Mouse (Mus musculus) cerebellum, adult 2 months (tissue): ENCODE measurements around the gene Rapgefl1. TPM values are rescaled to one million over a fixed set of nuclear protein-coding genes. Genes with fewer than 3 reads are reported as not detected.

Source experiments
- DNase-seq, 2 experiments: peaks; one replicate each; pipeline ENCODE4 v3.0.0; 2021
- H3K27ac ChIP-seq: fragments of 200-500 bp; 2 replicates; pipeline ENCODE4 v1.5.1; 2012; ENCODE audit warnings: low read length, control low read depth, inconsistent platforms; ENCODE audit not compliant: insufficient read depth
- H3K27me3 ChIP-seq: fragments of 200-500 bp; 2 replicates; pipeline ENCODE4 v1.6.1; 2012; ENCODE audit warnings: inconsistent platforms, mild to moderate bottlenecking, low read length, moderate library complexity; ENCODE audit not compliant: control insufficient read depth, insufficient read depth
- H3K4me1 ChIP-seq: fragments of 200-500 bp; 2 replicates; pipeline ENCODE4 v1.6.1; 2011; ENCODE audit warnings: low read length; ENCODE audit not compliant: control insufficient read depth, insufficient read depth
- H3K4me3 ChIP-seq: fragments of 200-500 bp; replicated peaks from 2 replicates; pipeline ENCODE3; 2011; ENCODE audit warnings: mild to moderate bottlenecking, low read depth, low read length, control low read depth; ENCODE audit not compliant: insufficient read depth
- CTCF ChIP-seq: fragments of 200-500 bp; IDR thresholded peaks from 2 replicates; pipeline ENCODE4 v1.5.1; 2011; ENCODE audit warnings: low read depth, mild to moderate bottlenecking, control low read depth, low read length, moderate library complexity, borderline replicate concordance; ENCODE audit not compliant: insufficient read depth
- POLR2A ChIP-seq: fragments of 200-500 bp; IDR thresholded peaks from 2 replicates; pipeline ENCODE4 v1.6.1; 2011; ENCODE audit warnings: low read length, control low read depth, borderline replicate concordance; ENCODE audit not compliant: insufficient read depth
- WGBS: fragments of 180-500 bp; shearing (Covaris S2); methylation state at CpG from one replicate; pipeline ENCODE4 v1.1.7; 2018; 5-methylcytosine and 5-hydroxymethylcytosine counted together
- polyA plus RNA-seq: library from polyadenylated mRNA; depleted of rRNA; stranded (reverse); fragments of >200 nt; gene quantifications from 2 replicates; pipeline ENCODE4 v1.2.3, GENCODE M21; 2012; rRNA removed

The Rapgefl1 gene
- polyA plus RNA-seq = 56.8 and 58.0 TPM in 2 replicates

GRCm38 (mm10) chr11:98836651-98837141, at the start of gene Rapgefl1:
Rapgefl1 (plus strand) TSS chr11:98836785.
- H3K4me3 ChIP-seq = peak within 1 kb of the TSS; percentile 91

GRCm38 (mm10) chr11:98787229-98787628, 49.4 kb upstream of the Rapgefl1 start:
- H3K4me3 ChIP-seq = no peak overlapping the region
- H3K27me3 ChIP-seq = no peaks in the 10 kb centered on the region
- DNase-seq = no peak
- TF ChIP-seq POLR2A = no peak
- no peak for TF ChIP-seq CTCF
- peak overlapping the region; percentile 43 for H3K27ac ChIP-seq
- 16% methylated on average over 7 of the region's 7 CpGs for WGBS
- H3K4me1 ChIP-seq = peaks cover 31% of the 10 kb centered on the region

More at GRCm38 (mm10) chr11:98836651-98837141, at the start of gene Rapgefl1:
- Histone ChIP-seq H3K27ac (peak within 1 kb of the TSS; percentile 85), H3K4me1 (peaks cover 12% of the 10 kb centered on the region), H3K27me3 (no peaks in the 10 kb centered on the region)
- peak; percentile 85 to 87 for DNase-seq
- peak; percentile 64 for TF ChIP-seq POLR2A
- TF ChIP-seq CTCF = no peak
- under 1% methylated on average over 48 of the region's 48 CpGs for WGBS

DNA sequence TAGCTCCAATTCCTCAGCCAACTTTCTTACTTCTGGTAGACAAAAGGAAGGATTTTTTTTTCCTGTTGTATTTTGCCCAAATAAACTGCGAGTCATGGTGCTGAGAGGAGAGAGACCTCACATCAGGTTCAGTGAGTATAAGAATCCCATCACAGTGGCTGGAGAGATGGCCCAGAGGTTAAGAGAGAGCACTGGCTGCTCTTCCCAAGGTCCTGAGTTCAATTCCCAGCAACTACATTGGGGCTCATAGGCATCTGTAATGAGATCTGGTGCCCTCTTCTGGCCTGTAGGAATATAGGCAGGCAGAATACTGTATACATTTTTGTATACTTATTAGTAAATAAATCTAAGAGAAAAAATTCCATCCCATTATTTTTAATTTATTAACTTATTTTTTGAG, 48.9 kb upstream of the Rapgefl1 start:
- 98% methylated on average over 1 of the region's 1 CpGs for WGBS
- Histone ChIP-seq H3K27me3 (no peaks in the 10 kb centered on the region), H3K4me3 (no peak overlapping the region), H3K27ac (no peak overlapping the region), H3K4me1 (peaks cover 28% of the 10 kb centered on the region)
- no peak for TF ChIP-seq POLR2A
- TF ChIP-seq CTCF = no peak
- DNase-seq = no peak

GRCm38 (mm10) chr11:98788139-98788538, 48.4 kb upstream of the Rapgefl1 start:
- WGBS = 92% methylated on average over 5 of the region's 5 CpGs
- TF ChIP-seq CTCF (no peak), POLR2A (no peak)
- H3K27ac ChIP-seq = no peak overlapping the region; the same call in 1 of the 2 replicates
- H3K4me3 ChIP-seq = no peak overlapping the region
- no peak for DNase-seq
- no peaks in the 10 kb centered on the region for H3K27me3 ChIP-seq
- H3K4me1 ChIP-seq = peaks cover 23% of the 10 kb centered on the region

- H3K4me3 ChIP-seq = peak overlapping the region; percentile 70
- peak; percentile 47; the same call in 1 of the 2 replicates for TF ChIP-seq POLR2A
- TF ChIP-seq CTCF = peak; percentile 77
- H3K27me3 ChIP-seq = no peaks in the 10 kb centered on the region
- 7% methylated on average over 18 of the region's 18 CpGs for WGBS
- peak; percentile 88 to 92 for DNase-seq
- peak overlapping the region; percentile 55; the same call in 1 of the 2 replicates for H3K27ac ChIP-seq
- H3K4me1 ChIP-seq = peaks cover 21% of the 10 kb centered on the region
Measured at GRCm38 (mm10) chr11:98788550-98789218, 47.9 kb upstream of the Rapgefl1 start.

- WGBS = under 1% methylated on average over 25 of the region's 25 CpGs
- Histone ChIP-seq H3K27me3 (no peaks in the 10 kb centered on the region), H3K4me1 (peaks cover 15% of the 10 kb centered on the region), H3K4me3 (peak overlapping the region; percentile 70), H3K27ac (no peak overlapping the region)
- DNase-seq = no peak
- TF ChIP-seq CTCF (no peak), POLR2A (no peak)
Measured at GRCm38 (mm10) chr11:98789219-98789807, 47.3 kb upstream of the Rapgefl1 start.

DNA sequence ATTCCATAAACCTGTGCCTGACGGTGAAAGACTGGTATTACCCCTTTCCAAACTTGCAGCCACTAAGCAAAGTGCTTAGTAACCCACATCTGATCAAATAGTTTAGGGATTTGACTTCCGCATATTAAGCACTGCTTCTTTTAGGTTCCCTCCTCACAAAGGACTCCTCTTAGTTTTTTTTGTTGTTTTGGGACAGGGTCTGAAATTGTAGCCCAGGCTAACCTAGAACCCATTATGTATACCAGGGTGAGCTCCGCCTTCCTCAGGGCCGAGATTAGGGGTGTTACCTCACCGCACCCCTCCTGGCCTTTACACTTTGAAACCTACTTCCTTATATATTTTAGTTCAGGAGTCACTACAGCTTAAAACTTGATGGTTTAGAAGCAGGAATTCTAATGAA, 46.8 kb upstream of the Rapgefl1 start:
- no peak for TF ChIP-seq POLR2A
- TF ChIP-seq CTCF = no peak
- WGBS = 32% methylated on average over 5 of the region's 5 CpGs
- H3K4me3 ChIP-seq = no peak overlapping the region
- no peak overlapping the region for H3K27ac ChIP-seq
- DNase-seq = no peak
- H3K4me1 ChIP-seq = peaks cover 15% of the 10 kb centered on the region
- no peaks in the 10 kb centered on the region for H3K27me3 ChIP-seq

- Histone ChIP-seq H3K27ac (no peak overlapping the region), H3K4me1 (peaks cover 8% of the 10 kb centered on the region), H3K4me3 (no peak overlapping the region), H3K27me3 (no peaks in the 10 kb centered on the region)
- no peak for TF ChIP-seq POLR2A
- TF ChIP-seq CTCF = no peak
- DNase-seq = no peak
- WGBS = 85% methylated on average over 5 of the region's 5 CpGs
Measured at GRCm38 (mm10) chr11:98790631-98791205, 45.9 kb upstream of the Rapgefl1 start.
